Mouse (Mus musculus): ENCODE measurements around the gene Tarbp1. TPM values are rescaled to one million over a fixed set of nuclear protein-coding genes. Genes with fewer than 3 reads are reported as not detected.
"Not testable (repeated sequence)": the region's sequence is repeated elsewhere in the genome, so short reads cannot be mapped to it uniquely, and the experiment has no call there.

Gene Tarbp1
- polyA plus RNA-seq, 1 experiment from 2014 or later: 2.2 TPM

DNA sequence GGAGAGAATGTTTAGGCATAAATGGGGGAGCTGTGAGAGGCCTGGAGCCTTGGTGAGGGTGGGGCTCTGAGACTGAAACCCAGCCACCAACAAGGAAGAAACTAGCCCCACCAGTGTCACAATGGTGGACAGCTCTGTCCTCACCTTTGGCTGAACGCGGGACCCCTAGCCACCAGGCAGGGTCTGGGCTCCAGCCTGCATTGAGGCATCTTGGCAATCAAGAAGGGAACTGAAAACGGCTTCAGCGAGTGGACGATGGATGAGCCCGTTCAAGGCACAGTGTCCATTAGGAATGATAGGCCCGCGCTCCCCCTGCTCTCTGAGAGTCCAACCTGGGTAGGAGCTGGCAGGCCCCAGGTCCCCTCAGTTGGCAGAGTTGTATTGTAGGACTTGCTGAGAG lies 873 bp upstream of the Tarbp1 start:
- H3K27ac ChIP-seq (ENCODE audit: low read length); H3K36me3 ChIP-seq (ENCODE audit: control insufficient read depth, insufficient read depth, low read length); ATAC-seq (ENCODE audit: low read depth); H3K9me3 ChIP-seq (ENCODE audit: control insufficient read depth, low read length); H3K9ac ChIP-seq (ENCODE audit: low read length); H3K27me3 ChIP-seq (ENCODE audit: control insufficient read depth, insufficient read depth, low read depth, low read length); H3K4me3 ChIP-seq (ENCODE audit: low read length): not testable (repeated sequence)
- 38% methylated on average over 8 of the region's 8 CpGs for WGBS
- Histone ChIP-seq H3K4me2 (ENCODE audit: low read depth, low read length) (0 out of 2 replicates have a peak overlapping the region, but pooled peaks have one; percentile 11), H3K4me1 (replicated peaks; ENCODE audit: control insufficient read depth, insufficient read depth, low read length) (peaks cover 19% of the 10 kb centered on the region)

DNA sequence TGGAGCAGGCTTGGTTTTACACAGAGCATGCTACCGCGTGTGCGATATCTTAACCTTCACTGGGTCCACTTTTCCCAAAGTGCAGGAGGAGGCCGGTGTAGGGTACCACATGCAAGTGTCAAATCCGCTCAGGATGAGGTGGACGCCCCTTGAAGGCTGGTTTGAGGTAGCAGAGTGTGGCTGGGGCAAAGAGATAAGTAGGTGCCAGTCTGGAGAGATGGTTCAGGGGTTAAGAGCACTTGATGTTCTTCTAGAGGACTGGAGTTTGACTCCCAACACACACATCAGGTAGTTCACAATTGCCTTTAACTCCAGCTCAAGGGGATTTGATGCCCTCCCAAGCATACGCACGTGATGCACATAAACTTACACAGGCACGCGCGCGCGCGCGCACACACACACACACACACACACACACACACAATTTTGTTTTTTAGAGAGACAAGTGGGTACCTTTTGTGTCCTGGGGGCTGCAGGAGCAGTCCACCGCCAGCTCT lies 1.0 kb downstream of the Tarbp1 start:
- H3K9me3 ChIP-seq (ENCODE audit: control insufficient read depth, low read length): no peaks in the 10 kb centered on the region
- H3K4me3 ChIP-seq (ENCODE audit: low read length): peak overlapping the region; percentile 84
- peak overlapping the region; percentile 84 for H3K27ac ChIP-seq (ENCODE audit: low read length)
- H3K36me3 ChIP-seq (ENCODE audit: control insufficient read depth, insufficient read depth, low read length): peaks cover 15% of the 10 kb centered on the region
- 11% methylated on average over 16 of the region's 16 CpGs for WGBS
- peaks cover 19% of the 10 kb centered on the region for H3K4me1 ChIP-seq (replicated peaks; ENCODE audit: control insufficient read depth, insufficient read depth, low read length)
- no peak for ATAC-seq (ENCODE audit: low read depth)
- no peaks in the 10 kb centered on the region for H3K27me3 ChIP-seq (ENCODE audit: control insufficient read depth, insufficient read depth, low read depth, low read length)
- H3K9ac ChIP-seq (ENCODE audit: low read length): peak overlapping the region; percentile 85
- H3K4me2 ChIP-seq (ENCODE audit: low read depth, low read length): peak overlapping the region; percentile 74

DNA sequence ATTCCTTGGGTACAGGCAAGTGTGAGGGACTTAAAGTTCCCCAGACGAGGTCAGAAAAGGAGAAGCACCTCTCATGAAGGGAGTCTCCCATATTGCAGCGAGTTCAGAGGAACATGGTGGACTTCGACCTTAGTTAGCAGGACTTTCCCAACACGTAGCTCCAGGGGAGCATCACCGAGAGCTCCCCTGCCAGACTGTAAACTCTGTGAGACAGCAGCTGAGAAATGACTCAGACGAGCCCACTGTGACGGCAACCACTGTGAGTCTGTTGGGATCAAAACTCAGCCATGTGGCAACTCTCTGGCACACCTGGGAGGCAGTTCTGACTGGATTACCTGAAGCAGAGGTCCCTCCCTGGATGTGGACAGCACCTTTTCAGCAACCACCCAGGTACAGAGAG lies 10.8 kb downstream of the Tarbp1 start:
- Histone ChIP-seq H3K27me3 (ENCODE audit: control insufficient read depth, insufficient read depth, low read depth, low read length) (no peaks in the 10 kb centered on the region), H3K27ac (ENCODE audit: low read length) (no peak overlapping the region), H3K4me1 (replicated peaks; ENCODE audit: control insufficient read depth, insufficient read depth, low read length) (no peaks in the 10 kb centered on the region), H3K36me3 (ENCODE audit: control insufficient read depth, insufficient read depth, low read length) (peaks cover 9% of the 10 kb centered on the region), H3K9ac (ENCODE audit: low read length) (no peak overlapping the region), H3K4me3 (ENCODE audit: low read length) (no peak overlapping the region), H3K9me3 (ENCODE audit: control insufficient read depth, low read length) (no peaks in the 10 kb centered on the region), H3K4me2 (ENCODE audit: low read depth, low read length) (no peak overlapping the region)
- ATAC-seq (ENCODE audit: low read depth): no peak
- WGBS: 79% methylated on average over 7 of the region's 7 CpGs

DNA sequence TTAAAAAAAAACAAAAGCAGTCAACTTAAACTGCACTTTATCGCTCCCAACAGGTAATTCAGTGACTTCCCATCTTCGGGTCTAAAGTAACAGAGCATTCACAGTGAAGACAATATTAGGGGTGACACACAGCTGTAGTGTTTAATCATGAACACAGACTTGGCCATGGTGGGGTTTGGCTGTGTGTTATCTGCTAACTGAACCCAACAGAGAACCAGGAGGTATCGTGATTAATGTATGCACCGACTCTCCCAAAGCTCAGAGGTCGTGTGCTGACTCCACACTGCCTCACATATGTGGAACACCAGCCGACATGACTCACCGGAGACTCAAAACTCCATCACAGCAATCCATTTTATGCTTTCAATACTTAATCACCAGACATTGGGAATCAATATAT lies 13.1 kb downstream of the Tarbp1 start:
- H3K9me3 ChIP-seq (ENCODE audit: control insufficient read depth, low read length): no peaks in the 10 kb centered on the region
- H3K27ac ChIP-seq (ENCODE audit: low read length): no peak overlapping the region
- ATAC-seq (ENCODE audit: low read depth): no peak
- no peak overlapping the region for H3K9ac ChIP-seq (ENCODE audit: low read length)
- H3K4me1 ChIP-seq (replicated peaks; ENCODE audit: control insufficient read depth, insufficient read depth, low read length): no peaks in the 10 kb centered on the region
- no peak overlapping the region for H3K4me2 ChIP-seq (ENCODE audit: low read depth, low read length)
- H3K4me3 ChIP-seq (ENCODE audit: low read length): no peak overlapping the region
- no peaks in the 10 kb centered on the region for H3K27me3 ChIP-seq (ENCODE audit: control insufficient read depth, insufficient read depth, low read depth, low read length)
- peaks cover 3% of the 10 kb centered on the region for H3K36me3 ChIP-seq (ENCODE audit: control insufficient read depth, insufficient read depth, low read length)
- WGBS: 75% methylated on average over 7 of the region's 7 CpGs

DNA sequence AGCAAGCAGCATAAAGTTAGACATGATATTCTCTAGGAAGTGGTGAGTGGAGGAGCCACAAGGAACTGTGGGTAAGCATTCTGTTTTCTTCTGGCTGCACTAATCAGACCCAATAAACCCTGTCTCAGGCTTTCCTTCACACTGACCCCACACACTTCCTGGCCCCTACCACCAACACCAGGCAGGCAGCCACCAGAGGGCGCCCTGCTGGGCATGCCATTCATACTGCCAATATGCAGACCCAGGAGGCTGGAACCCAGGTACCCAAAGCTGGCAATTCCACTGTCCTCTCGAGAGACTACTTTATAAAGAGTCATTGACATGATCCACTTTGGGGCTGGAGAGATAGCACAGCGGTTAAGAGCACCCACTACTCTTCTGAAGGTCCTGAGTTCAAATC lies 14.6 kb downstream of the Tarbp1 start:
- H3K36me3 ChIP-seq (ENCODE audit: control insufficient read depth, insufficient read depth, low read length): no peaks in the 10 kb centered on the region; the same call in 1 of the 2 replicates
- H3K4me1 ChIP-seq (replicated peaks; ENCODE audit: control insufficient read depth, insufficient read depth, low read length): no peaks in the 10 kb centered on the region
- no peak overlapping the region for H3K9ac ChIP-seq (ENCODE audit: low read length)
- H3K4me3 ChIP-seq (ENCODE audit: low read length): no peak overlapping the region
- ATAC-seq (ENCODE audit: low read depth): no peak
- H3K9me3 ChIP-seq (ENCODE audit: control insufficient read depth, low read length): no peaks in the 10 kb centered on the region
- no peak overlapping the region for H3K27ac ChIP-seq (ENCODE audit: low read length)
- no peak overlapping the region for H3K4me2 ChIP-seq (ENCODE audit: low read depth, low read length)
- H3K27me3 ChIP-seq (ENCODE audit: control insufficient read depth, insufficient read depth, low read depth, low read length): no peaks in the 10 kb centered on the region
- whole genome bisulfite sequencing: 50% methylated on average over 3 of the region's 3 CpGs

DNA sequence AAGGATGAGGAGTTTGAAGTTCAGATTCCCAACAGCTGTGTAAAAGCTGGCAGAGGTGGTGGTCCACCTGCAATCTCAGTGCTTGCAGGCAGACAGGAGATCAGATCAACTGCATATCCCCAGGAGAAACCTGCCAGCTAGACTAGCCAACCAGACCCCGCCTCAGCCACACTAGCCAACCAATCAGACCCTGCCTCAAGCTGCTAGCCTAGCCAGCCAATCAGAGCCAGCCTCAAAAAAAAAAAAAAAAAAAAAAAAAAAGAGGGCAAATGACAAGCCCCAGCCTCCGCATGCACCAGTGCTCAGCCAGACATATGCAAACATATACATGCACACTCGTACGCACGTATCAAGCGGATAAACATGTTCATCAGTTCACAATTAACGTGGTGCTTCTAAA lies 19.5 kb downstream of the Tarbp1 start:
- whole genome bisulfite sequencing: 79% methylated on average over 7 of the region's 7 CpGs
- Histone ChIP-seq H3K4me1 (replicated peaks; ENCODE audit: control insufficient read depth, insufficient read depth, low read length) (no peaks in the 10 kb centered on the region), H3K4me2 (ENCODE audit: low read depth, low read length) (no peak overlapping the region), H3K27ac (ENCODE audit: low read length) (no peak overlapping the region), H3K4me3 (ENCODE audit: low read length) (no peak overlapping the region), H3K9ac (ENCODE audit: low read length) (no peak overlapping the region), H3K36me3 (ENCODE audit: control insufficient read depth, insufficient read depth, low read length) (peaks cover 13% of the 10 kb centered on the region), H3K27me3 (ENCODE audit: control insufficient read depth, insufficient read depth, low read depth, low read length) (no peaks in the 10 kb centered on the region), H3K9me3 (ENCODE audit: control insufficient read depth, low read length) (no peaks in the 10 kb centered on the region)
- ATAC-seq (ENCODE audit: low read depth): no peak

DNA sequence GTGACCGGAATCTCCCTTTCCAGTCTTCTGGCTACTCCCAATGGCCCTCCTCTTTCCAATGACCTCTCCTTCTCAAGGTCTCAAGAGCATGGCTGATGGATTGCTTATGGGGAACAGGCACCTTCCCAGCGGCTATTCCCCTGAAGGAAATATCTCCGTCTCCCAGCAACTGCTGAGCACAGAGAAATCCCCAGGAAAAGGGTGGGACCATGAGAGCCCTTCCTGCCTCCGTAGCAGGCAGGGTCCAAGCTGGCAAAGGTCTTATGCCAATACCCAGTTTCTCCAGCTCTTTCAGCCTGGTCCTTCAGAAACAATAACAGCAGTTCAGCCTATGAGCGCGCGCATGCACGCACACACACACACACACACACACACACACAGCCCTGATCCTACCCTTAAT lies 23.7 kb downstream of the Tarbp1 start:
- Histone ChIP-seq H3K4me1 (replicated peaks; ENCODE audit: control insufficient read depth, insufficient read depth, low read length) (no peaks in the 10 kb centered on the region), H3K36me3 (ENCODE audit: control insufficient read depth, insufficient read depth, low read length) (peaks cover 22% of the 10 kb centered on the region), H3K4me2 (ENCODE audit: low read depth, low read length) (no peak overlapping the region), H3K9me3 (ENCODE audit: control insufficient read depth, low read length) (no peaks in the 10 kb centered on the region), H3K4me3 (ENCODE audit: low read length) (no peak overlapping the region), H3K27ac (ENCODE audit: low read length) (no peak overlapping the region), H3K9ac (ENCODE audit: low read length) (no peak overlapping the region), H3K27me3 (ENCODE audit: control insufficient read depth, insufficient read depth, low read depth, low read length) (no peaks in the 10 kb centered on the region)
- ATAC-seq (ENCODE audit: low read depth): no peak
- 81% methylated on average over 8 of the region's 8 CpGs for WGBS

DNA sequence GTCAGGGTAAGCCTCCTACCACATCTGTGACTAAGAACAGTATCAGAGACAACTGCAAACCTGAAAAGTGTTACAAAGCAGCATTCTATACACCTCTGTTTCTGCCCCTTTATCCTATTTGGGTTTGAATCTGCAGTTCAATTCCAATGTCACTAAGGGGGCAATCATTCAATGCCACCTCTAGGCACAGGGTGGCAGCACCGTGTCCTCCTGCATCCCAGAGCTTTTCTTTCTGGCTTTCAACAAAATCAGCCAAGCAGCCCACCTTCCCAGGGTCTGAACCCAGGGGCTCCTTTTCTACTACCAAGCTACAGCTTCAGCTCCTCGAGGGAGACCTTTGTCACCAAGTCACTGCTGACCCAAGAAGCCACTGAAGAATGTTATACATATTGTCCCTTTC lies 35.9 kb downstream of the Tarbp1 start:
- Histone ChIP-seq H3K27me3 (ENCODE audit: control insufficient read depth, insufficient read depth, low read depth, low read length) (no peaks in the 10 kb centered on the region), H3K4me2 (ENCODE audit: low read depth, low read length) (no peak overlapping the region), H3K4me1 (replicated peaks; ENCODE audit: control insufficient read depth, insufficient read depth, low read length) (no peaks in the 10 kb centered on the region), H3K4me3 (ENCODE audit: low read length) (no peak overlapping the region), H3K27ac (ENCODE audit: low read length) (no peak overlapping the region), H3K9me3 (ENCODE audit: control insufficient read depth, low read length) (no peaks in the 10 kb centered on the region), H3K36me3 (ENCODE audit: control insufficient read depth, insufficient read depth, low read length) (peaks cover 17% of the 10 kb centered on the region), H3K9ac (ENCODE audit: low read length) (no peak overlapping the region)
- 51% methylated on average over 2 of the region's 2 CpGs for WGBS
- no peak for ATAC-seq (ENCODE audit: low read depth)

DNA sequence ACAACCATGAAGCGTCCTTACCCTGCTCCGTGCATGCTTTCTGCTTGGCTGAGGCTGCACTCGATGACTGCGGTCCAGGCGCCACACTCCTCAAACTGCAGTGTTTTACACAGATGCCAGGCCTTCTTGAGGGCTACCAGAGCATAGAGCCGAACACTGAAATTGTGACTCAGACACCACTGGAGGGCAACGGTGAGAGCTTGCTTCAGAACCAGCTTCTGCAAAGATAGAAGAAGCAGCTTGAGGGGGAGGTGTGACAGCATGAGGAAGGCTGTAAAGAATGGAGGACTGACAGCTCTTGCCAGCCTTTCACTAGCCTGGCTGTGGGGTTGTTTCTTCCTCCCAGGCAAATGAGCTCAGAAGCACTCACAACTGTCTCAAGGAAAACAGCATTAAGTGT lies 41.0 kb downstream of the Tarbp1 start:
- Histone ChIP-seq H3K4me1 (replicated peaks; ENCODE audit: control insufficient read depth, insufficient read depth, low read length) (no peaks in the 10 kb centered on the region), H3K27ac (ENCODE audit: low read length) (no peak overlapping the region), H3K9me3 (ENCODE audit: control insufficient read depth, low read length) (no peaks in the 10 kb centered on the region), H3K9ac (ENCODE audit: low read length) (no peak overlapping the region), H3K36me3 (ENCODE audit: control insufficient read depth, insufficient read depth, low read length) (peaks cover 19% of the 10 kb centered on the region), H3K27me3 (ENCODE audit: control insufficient read depth, insufficient read depth, low read depth, low read length) (no peaks in the 10 kb centered on the region), H3K4me3 (ENCODE audit: low read length) (no peak overlapping the region), H3K4me2 (ENCODE audit: low read depth, low read length) (no peak overlapping the region)
- no peak for ATAC-seq (ENCODE audit: low read depth)
- 78% methylated on average over 7 of the region's 7 CpGs for WGBS

DNA sequence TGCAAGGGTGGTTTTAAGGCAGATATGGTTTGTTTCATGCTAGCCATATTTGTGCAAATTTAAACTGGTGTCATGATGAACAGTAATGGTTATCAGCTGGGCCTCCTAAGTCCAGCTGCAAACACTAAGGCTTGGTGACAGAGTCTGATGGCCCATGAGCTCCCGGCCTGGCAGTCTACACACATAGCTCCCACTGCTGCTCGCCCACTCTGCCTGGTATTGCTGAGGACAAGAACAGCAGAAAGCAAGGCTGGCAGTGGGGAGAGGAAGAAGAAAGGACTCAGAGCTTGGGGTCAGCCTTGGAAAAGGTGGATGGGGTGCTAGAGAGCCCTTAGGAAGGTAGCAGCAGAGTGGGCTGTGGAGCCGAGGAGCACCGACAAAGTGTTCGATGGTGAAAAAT lies 45.2 kb downstream of the Tarbp1 start:
- Histone ChIP-seq H3K27ac (ENCODE audit: low read length) (no peak overlapping the region), H3K9ac (ENCODE audit: low read length) (no peak overlapping the region), H3K4me1 (replicated peaks; ENCODE audit: control insufficient read depth, insufficient read depth, low read length) (no peaks in the 10 kb centered on the region), H3K27me3 (ENCODE audit: control insufficient read depth, insufficient read depth, low read depth, low read length) (no peaks in the 10 kb centered on the region), H3K9me3 (ENCODE audit: control insufficient read depth, low read length) (no peaks in the 10 kb centered on the region), H3K4me3 (ENCODE audit: low read length) (no peak overlapping the region), H3K4me2 (ENCODE audit: low read depth, low read length) (no peak overlapping the region), H3K36me3 (ENCODE audit: control insufficient read depth, insufficient read depth, low read length) (peaks cover 30% of the 10 kb centered on the region)
- 84% methylated on average over 5 of the region's 5 CpGs for WGBS
- ATAC-seq (ENCODE audit: low read depth): no peak

All from lung, embryonic 16.5 days (tissue).